Mouse (Mus musculus) myocyte (in vitro differentiated cells): Measurements from ENCODE around the gene Meaf6.

ENCODE experiments used
- CEBPB ChIP-seq: IDR thresholded peaks from 2 replicates; pipeline ENCODE4 v1.6.1; 2011; ENCODE audit warnings: mild to moderate bottlenecking, moderate library complexity; ENCODE audit not compliant: poor library complexity, insufficient read depth, severe bottlenecking
- E2F4 ChIP-seq: IDR thresholded peaks from one replicate; pipeline ENCODE4 v1.6.1; 2011; ENCODE audit warnings: mild to moderate bottlenecking, control low read depth, moderate library complexity; ENCODE audit not compliant: insufficient read depth
- MAX ChIP-seq: IDR thresholded peaks from one replicate; pipeline ENCODE4 v1.6.1; 2011; ENCODE audit warnings: low read depth, mild to moderate bottlenecking, control low read depth
- MYOG ChIP-seq, 3 experiments: IDR thresholded peaks; one replicate each; pipeline ENCODE4 v1.6.1; 2011; ENCODE audit warnings: control low read depth in 2 of 3, low read depth in 2 of 3, mild to moderate bottlenecking in 2 of 3; ENCODE audit not compliant: insufficient read length in 2 of 3, control insufficient read depth in 1 of 3, insufficient read depth in 1 of 3
- POLR2A ChIP-seq: IDR thresholded peaks from one replicate; pipeline ENCODE4 v1.6.1; 2011; ENCODE audit warnings: low read depth, mild to moderate bottlenecking, control low read depth, moderate library complexity; ENCODE audit not compliant: insufficient read length
- POLR2AphosphoS2 ChIP-seq: IDR thresholded peaks from one replicate; pipeline ENCODE4 v1.6.1; 2011; ENCODE audit warnings: low read depth, control low read depth; ENCODE audit not compliant: insufficient read length
- REST ChIP-seq: IDR thresholded peaks from one replicate; pipeline ENCODE4 v1.6.1; 2011; ENCODE audit warnings: mild to moderate bottlenecking, control low read depth, moderate library complexity; ENCODE audit not compliant: insufficient read depth, insufficient read length
- SRF ChIP-seq: IDR thresholded peaks from one replicate; pipeline ENCODE4 v1.6.1; 2011; ENCODE audit warnings: low read depth; ENCODE audit not compliant: control insufficient read depth, insufficient read length
- TCF12 ChIP-seq: IDR thresholded peaks from one replicate; pipeline ENCODE4 v1.6.1; 2011; ENCODE audit warnings: mild to moderate bottlenecking, control low read depth; ENCODE audit not compliant: poor library complexity, insufficient read depth, severe bottlenecking
- USF1 ChIP-seq: IDR thresholded peaks from one replicate; pipeline ENCODE4 v1.6.1; 2011; ENCODE audit warnings: low read depth, mild to moderate bottlenecking, control low read depth, moderate library complexity

- TF ChIP-seq POLR2AphosphoS2 = no peak
- no peak for TF ChIP-seq MYOG (IDR thresholded peaks at IDR 0.05; ENCODE audit: control insufficient read depth in 1 of 3, insufficient read depth in 1 of 3, insufficient read length in 2 of 3, low read depth in 2 of 3)
- no peak for TF ChIP-seq POLR2A
- no peak for TF ChIP-seq MAX
- TF ChIP-seq CEBPB = no peak
- no peak for TF ChIP-seq TCF12
- TF ChIP-seq USF1 = no peak
- TF ChIP-seq E2F4 = no peak
- TF ChIP-seq REST = no peak
- TF ChIP-seq SRF = no peak
These were observed 72.4 kb downstream of the Meaf6 start for GRCm38 (mm10) chr4:125157322-125157721.
